Mouse (Mus musculus) brown adipose tissue, adult 24 weeks (tissue): ENCODE measurements around the gene Pbx4. TPM values are rescaled to one million over a fixed set of nuclear protein-coding genes. Genes with fewer than 3 reads are reported as not detected.
A peak's percentile ranks its signal among the peaks of the same experiment; 100 is the strongest.

Experiments used
- H3K27ac ChIP-seq: fragments of 200-500 bp; replicated peaks from 2 replicates; pipeline ENCODE4 v1.5.1; 2012; ENCODE audit warnings: low read depth, mild to moderate bottlenecking, low read length
- H3K4me1 ChIP-seq: fragments of 200-500 bp; 2 replicates; pipeline ENCODE4 v1.6.1; 2012; ENCODE audit warnings: low read length, mixed read lengths; ENCODE audit not compliant: control insufficient read depth, insufficient read depth, insufficient read length
- H3K4me3 ChIP-seq: fragments of 200-500 bp; 2 replicates; pipeline ENCODE4 v1.5.1; 2012; ENCODE audit warnings: low read depth, mild to moderate bottlenecking, low read length, moderate library complexity; ENCODE audit not compliant: insufficient read depth
- polyA plus RNA-seq: library from polyadenylated mRNA; stranded (reverse); fragments of >200 nt; gene quantifications from 2 replicates; pipeline ENCODE4 v1.2.4, GENCODE M21; 2012; ENCODE audit not compliant: missing spikeins, insufficient read depth, insufficient read length

The Pbx4 gene
- polyA plus RNA-seq, 1 experiment, result not detected

- Histone ChIP-seq H3K4me3 (no peak overlapping the region), H3K27ac (no peak overlapping the region), H3K4me1 (no peaks in the 10 kb centered on the region; the same call in 1 of the 2 replicates)
These were observed 61.6 kb downstream of the Pbx4 start for GRCm38 (mm10) chr8:69893863-69894262.

- no peak overlapping the region for H3K4me3 ChIP-seq
- H3K4me1 ChIP-seq, result no peaks in the 10 kb centered on the region; the same call in 1 of the 2 replicates
- H3K27ac ChIP-seq, result no peak overlapping the region
These were observed 62.6 kb downstream of the Pbx4 start for GRCm38 (mm10) chr8:69894836-69895332.

- H3K4me1 ChIP-seq, result no peaks in the 10 kb centered on the region; the same call in none of the 2 replicates
- H3K4me3 ChIP-seq, result no peak overlapping the region
- H3K27ac ChIP-seq, result no peak overlapping the region
These were observed 63.6 kb downstream of the Pbx4 start for GRCm38 (mm10) chr8:69895772-69896451.

DNA sequence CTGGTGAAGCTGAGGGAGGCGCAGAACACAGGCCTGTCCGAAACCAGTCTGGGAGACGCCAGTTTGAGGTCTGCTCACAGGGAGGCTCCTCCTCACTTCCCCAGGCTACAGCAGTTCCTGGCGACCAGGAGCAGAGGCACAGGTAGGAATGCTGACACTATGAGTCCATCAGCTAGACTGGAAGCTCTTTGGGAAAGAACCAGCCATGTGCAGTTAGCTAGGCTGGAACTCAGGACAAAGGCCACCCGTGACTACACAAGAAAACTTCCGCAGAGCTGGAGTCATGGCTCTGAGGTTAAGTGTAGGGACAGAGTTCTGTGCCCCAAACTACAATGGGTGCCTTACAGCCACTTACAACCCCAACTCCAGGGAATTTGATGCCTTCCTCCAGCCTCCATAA is 65.6 kb downstream of the Pbx4 start:
- Histone ChIP-seq H3K4me3 (no peak overlapping the region), H3K27ac (no peak overlapping the region), H3K4me1 (peaks cover 6% of the 10 kb centered on the region)

- peaks cover 6% of the 10 kb centered on the region for H3K4me1 ChIP-seq
- H3K4me3 ChIP-seq, result no peak overlapping the region
- no peak overlapping the region for H3K27ac ChIP-seq
These were observed 67.6 kb downstream of the Pbx4 start for GRCm38 (mm10) chr8:69899876-69900275.

- H3K27ac ChIP-seq, result peak overlapping the region; percentile 94
- H3K4me1 ChIP-seq, result peaks cover 6% of the 10 kb centered on the region
- H3K4me3 ChIP-seq, result peak overlapping the region; percentile 89
These were observed 68.7 kb downstream of the Pbx4 start for GRCm38 (mm10) chr8:69900895-69901451.

- Histone ChIP-seq H3K4me3 (peak overlapping the region; percentile 89), H3K27ac (peak overlapping the region; percentile 94), H3K4me1 (peaks cover 6% of the 10 kb centered on the region)
These were observed 69.3 kb downstream of the Pbx4 start for GRCm38 (mm10) chr8:69901484-69902162.

- peaks cover 6% of the 10 kb centered on the region for H3K4me1 ChIP-seq
- peak within 1 kb of the TSS; percentile 89 for H3K4me3 ChIP-seq
- H3K27ac ChIP-seq, result peak within 1 kb of the TSS; percentile 94
These were observed 70.1 kb downstream of the Pbx4 start, which contains the start of the genes Tssk6, Ndufa13 and Yjefn3 for GRCm38 (mm10) chr8:69902163-69903062. Gene Tssk6 (plus strand): TSS chr8:69902184. Gene Ndufa13 (minus strand): TSS chr8:69902558. Gene Yjefn3 (minus strand): TSS chr8:69902712.

DNA sequence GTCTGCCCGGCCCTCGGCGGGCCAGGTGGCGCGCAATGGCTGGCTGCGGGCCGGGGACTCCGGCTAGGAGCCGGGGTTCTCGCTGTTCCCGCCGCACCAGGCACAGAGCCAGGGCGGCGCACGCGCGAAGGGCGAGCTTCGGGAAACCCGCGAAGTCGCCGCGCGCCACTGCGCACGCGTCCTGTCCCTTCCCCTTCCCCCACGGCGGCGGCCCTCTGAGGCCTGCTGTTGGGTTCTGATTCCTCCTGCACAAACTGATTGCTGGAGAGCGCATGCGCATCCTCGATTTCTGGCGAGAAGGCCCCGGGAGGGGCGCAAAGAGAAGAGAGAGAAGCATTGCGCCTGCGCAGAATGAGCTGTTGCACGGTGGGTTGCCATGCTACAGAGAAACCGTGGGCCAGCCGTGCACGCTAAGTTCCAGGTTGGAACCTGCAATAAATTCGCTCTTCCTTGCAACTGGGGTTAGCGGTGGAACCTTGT is 70.8 kb downstream of the Pbx4 start:
- Histone ChIP-seq H3K4me1 (peaks cover 6% of the 10 kb centered on the region), H3K4me3 (peak overlapping the region; percentile 56), H3K27ac (0 out of 2 replicates have a peak overlapping the region, but pooled peaks have one; percentile 11)

DNA sequence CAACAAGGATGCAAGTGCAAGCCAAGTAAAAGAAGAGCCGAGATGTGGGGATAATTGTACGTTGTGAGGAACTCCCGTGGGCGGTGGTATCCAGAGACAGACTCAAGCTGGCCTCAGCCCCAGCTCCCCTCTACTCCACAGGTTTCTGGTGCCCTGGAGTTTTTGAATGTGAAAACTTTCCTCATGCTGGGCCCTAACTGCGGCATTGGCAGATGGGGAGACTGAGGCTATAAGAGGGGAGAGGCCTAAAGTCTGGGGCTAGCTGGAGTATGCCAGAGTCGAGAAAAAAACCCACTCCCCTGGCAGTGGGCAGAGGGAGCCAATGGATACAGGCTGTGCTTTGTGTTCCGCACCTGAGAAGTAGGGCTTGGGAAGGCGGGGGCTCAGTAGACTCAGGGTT is 71.8 kb downstream of the Pbx4 start:
- H3K4me1 ChIP-seq, result peaks cover 6% of the 10 kb centered on the region
- H3K27ac ChIP-seq, result no peak overlapping the region
- H3K4me3 ChIP-seq, result no peak overlapping the region

DNA sequence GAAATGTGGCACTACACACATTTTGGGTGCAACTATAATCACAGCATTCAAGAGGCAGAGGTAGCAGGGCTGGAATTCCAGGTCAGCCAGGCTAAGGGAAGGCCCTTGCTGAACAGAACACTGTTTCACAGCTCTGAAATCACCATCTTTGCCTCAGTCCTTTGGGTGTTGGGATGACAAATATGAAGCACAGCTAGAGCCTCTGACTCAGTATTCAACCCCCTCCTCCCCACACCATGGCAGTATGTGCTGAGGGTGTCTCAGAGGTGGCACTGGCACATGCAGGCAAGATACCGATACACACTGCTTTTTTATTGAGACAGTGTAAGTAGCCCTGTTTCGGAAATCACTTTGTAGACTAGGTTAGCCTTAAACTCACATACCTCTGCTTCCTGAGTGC is 74.0 kb downstream of the Pbx4 start:
- H3K4me3 ChIP-seq, result no peak overlapping the region
- H3K27ac ChIP-seq, result no peak overlapping the region
- H3K4me1 ChIP-seq, result peaks cover 6% of the 10 kb centered on the region

- H3K27ac ChIP-seq, result no peak overlapping the region
- H3K4me1 ChIP-seq, result peaks cover 4% of the 10 kb centered on the region
- no peak overlapping the region for H3K4me3 ChIP-seq
These were observed 74.8 kb downstream of the Pbx4 start for GRCm38 (mm10) chr8:69907106-69907505.

DNA sequence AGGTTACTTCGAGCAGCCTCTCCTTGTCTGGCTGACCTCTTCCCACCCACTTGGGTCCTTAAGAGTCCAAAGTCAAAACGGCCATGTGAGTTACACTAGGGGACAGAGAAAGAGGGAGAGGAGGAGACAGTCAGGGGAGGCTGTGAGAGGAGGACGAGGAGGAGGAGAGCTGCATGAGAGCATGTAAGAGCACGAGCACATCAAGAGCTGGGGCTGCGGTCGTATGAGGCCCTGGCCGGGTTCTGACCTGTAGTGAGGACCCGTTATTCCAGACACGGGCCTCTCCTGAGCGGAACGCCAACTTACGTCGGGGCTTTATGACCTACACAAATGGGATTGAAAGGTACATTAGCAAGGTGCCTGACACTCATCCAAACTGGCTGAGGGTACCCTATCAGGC is 79.6 kb downstream of the Pbx4 start:
- Histone ChIP-seq H3K4me1 (no peaks in the 10 kb centered on the region), H3K27ac (no peak overlapping the region), H3K4me3 (no peak overlapping the region)

- Histone ChIP-seq H3K4me3 (no peak overlapping the region), H3K27ac (no peak overlapping the region), H3K4me1 (no peaks in the 10 kb centered on the region)
These were observed 80.3 kb downstream of the Pbx4 start for GRCm38 (mm10) chr8:69912478-69913074.
